Mouse (Mus musculus): ENCODE results near the gene Ckm. TPM values are rescaled to one million over a fixed set of nuclear protein-coding genes. Genes with fewer than 3 reads are reported as not detected.

Gene Ckm
- total RNA-seq (2015; ENCODE audit: low replicate concordance), result not detected in 2 replicates
- total RNA-seq (2017; ENCODE audit: low replicate concordance), result not detected in 2 replicates

- ATAC-seq (replicated peaks; ENCODE audit: low FRiP score, poor library complexity, severe bottlenecking), result no peak
Measured at GRCm38 (mm10) chr7:19404476-19404875, at the start of gene Ckm. Gene Ckm, plus strand, starts transcription at chr7:19404776.

- ATAC-seq (replicated peaks; ENCODE audit: low FRiP score, poor library complexity, severe bottlenecking), result no peak
Measured at GRCm38 (mm10) chr7:19354991-19355390, 49.6 kb upstream of the Ckm start.

- ATAC-seq (replicated peaks; ENCODE audit: low FRiP score, poor library complexity, severe bottlenecking), result no peak
Measured at GRCm38 (mm10) chr7:19356311-19356710, 48.3 kb upstream of the Ckm start.

DNA sequence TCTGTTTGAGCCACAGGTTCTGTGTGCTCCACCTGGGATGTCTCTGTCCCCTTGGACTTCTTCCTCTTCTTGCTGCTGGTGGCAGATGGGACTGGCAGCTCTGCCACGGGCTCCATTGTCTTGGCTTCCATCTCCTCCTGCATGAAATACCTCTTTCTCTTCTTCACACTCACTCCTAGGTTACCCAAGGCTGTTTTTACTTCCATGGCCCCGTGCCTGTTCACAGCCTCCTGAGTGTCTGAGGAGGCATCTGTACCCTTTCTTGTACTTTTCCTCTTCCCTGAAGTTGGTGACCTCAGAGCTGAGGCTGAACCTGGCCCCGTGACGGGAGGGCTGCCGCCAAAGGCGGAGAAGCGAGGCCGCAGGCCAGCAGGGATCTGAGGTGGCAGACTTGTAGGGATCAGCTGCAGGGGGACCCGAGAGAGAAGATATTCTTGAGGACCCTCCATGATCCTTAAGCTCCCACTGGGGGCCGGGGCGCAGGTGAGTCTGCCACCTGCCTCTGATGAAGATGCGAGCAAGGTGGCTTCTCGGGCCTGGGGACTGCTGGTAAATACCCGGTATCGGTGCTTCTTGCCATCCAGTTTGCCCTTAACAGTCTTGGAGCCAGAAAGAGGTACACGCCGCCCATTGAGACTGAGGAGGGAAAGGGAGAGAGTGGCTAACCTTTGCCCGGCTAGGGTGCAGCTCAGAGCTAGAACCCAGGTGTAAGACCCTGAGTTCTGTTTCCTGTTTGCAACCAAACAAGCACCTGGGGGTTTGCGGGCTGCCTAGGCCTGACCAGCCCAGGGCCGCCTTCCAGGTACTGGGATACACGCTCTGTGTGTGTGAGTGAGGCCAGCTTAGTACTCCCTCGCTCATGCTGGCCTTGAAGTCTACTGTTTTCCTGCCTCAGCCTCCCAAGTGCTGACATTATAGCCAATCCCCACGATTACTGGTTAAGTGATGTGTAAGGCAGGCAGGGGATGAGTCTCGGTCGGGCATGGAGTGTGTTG, 46.9 kb upstream of the Ckm start:
- ATAC-seq (replicated peaks; ENCODE audit: low FRiP score, poor library complexity, severe bottlenecking), result no peak

GRCm38 (mm10) chr7:19358634-19359033, 45.9 kb upstream of the Ckm start:
- ATAC-seq (replicated peaks; ENCODE audit: low FRiP score, poor library complexity, severe bottlenecking), result no peak

GRCm38 (mm10) chr7:19359299-19359891, 45.2 kb upstream of the Ckm start, which contains the start of the genes Cd3eap and Ppp1r13l:
Gene Cd3eap, minus strand, starts transcription at chr7:19359483.
Gene Ppp1r13l, plus strand, starts transcription at chr7:19359749.
- peak; percentile 72 for ATAC-seq (replicated peaks; ENCODE audit: low FRiP score, poor library complexity, severe bottlenecking)

- ATAC-seq (replicated peaks; ENCODE audit: low FRiP score, poor library complexity, severe bottlenecking), result peak; percentile 65
Measured at GRCm38 (mm10) chr7:19359892-19360641, 44.5 kb upstream of the Ckm start.

- peak; percentile 80 for ATAC-seq (replicated peaks; ENCODE audit: low FRiP score, poor library complexity, severe bottlenecking)
Measured at GRCm38 (mm10) chr7:19360944-19361343, 43.6 kb upstream of the Ckm start.

DNA sequence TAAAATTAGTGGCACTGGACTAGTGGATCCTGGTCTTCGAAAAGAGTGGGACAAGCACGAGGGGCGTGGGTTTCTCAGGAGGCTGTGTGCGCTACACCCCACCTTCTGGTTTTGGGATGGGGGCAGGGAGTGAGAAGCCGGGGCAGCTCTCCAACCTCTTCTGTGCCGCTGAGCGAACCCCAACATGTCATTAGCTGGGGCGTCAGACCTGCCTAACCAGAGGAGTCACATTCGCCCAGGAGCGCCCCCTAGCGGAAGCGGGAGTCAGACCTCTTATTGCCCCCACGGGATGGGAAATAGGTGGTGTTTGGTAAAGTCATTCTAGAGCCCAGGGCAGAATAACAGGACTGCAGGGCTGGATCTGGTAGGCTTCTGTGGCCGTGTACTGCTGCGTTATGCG, 42.9 kb upstream of the Ckm start:
- ATAC-seq (replicated peaks; ENCODE audit: low FRiP score, poor library complexity, severe bottlenecking), result peak; percentile 36

DNA sequence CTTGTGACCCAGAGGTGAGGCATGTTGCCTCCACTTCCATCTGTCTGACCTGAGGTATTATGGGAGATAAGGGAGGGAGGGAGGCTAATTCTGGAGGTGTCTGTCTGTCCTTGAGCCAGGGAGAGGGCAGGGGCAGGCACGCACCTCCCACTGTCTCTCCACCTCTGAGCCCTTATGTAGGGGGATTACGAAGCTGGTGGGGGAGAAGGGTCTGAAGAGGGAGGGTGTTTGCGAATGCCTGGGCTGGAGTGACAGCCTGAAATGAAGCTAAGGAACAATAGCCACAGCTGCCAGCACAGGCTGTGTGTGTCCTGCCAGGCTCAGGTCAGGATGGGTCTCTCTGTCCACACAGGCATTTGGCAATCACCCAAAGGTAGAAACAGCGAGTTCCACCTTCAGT, 42.3 kb upstream of the Ckm start:
- ATAC-seq (replicated peaks; ENCODE audit: low FRiP score, poor library complexity, severe bottlenecking), result no peak

DNA sequence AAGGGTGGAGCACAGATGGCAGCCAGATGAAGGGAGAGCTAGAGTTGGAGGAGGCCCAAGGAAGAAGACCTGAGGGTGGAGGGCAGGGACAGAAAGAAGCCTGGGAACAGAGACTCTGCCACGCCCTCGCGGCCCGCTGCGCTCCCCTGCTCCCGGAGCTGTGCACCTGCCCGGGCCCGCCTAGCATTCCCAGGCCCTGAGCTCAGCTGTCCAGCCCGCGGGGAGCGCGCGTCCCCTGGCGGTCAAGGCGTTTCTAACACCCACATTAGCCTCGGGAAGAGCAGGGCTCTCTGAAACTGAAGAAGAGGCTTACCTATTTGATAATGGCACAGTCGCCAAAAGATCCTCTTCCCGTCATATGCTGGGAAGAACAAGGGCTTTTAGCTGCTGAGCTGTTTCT, 40.7 kb upstream of the Ckm start:
- ATAC-seq (replicated peaks; ENCODE audit: low FRiP score, poor library complexity, severe bottlenecking), result no peak

GRCm38 (mm10) chr7:19365376-19365775, 39.2 kb upstream of the Ckm start:
- no peak for ATAC-seq (replicated peaks; ENCODE audit: low FRiP score, poor library complexity, severe bottlenecking)

- ATAC-seq (replicated peaks; ENCODE audit: low FRiP score, poor library complexity, severe bottlenecking), result no peak
Measured at GRCm38 (mm10) chr7:19368380-19368779, 36.2 kb upstream of the Ckm start.

DNA sequence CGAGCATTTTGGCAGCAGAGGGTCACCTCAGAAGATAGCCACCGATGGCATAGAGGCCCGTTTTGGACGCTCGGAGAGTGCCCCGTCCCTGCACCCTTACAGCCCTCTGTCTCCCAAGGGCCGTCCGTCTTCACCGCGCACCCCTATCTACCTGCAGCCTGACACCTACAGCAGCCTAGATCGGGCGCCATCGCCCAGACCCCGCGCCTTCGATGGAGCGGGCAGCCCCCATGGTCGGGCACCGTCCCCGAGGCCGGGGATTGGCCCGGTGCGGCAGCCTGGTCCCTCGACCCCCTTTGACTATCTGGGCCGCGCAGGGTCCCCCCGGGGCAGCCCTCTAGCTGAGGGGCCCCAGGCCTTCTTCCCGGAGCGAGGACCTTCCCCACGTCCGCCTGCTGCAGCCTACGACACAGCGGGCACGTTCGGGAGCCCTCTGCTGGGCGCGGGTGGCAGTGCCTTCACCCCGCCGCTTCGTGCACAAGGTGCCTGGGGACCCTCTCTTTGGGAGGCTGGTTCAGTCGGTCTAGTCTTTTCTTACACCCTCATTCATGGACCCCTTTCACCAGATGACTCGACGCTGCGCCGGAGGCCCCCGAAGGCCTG, 34.7 kb upstream of the Ckm start:
- ATAC-seq (replicated peaks; ENCODE audit: low FRiP score, poor library complexity, severe bottlenecking), result peak; percentile 66; the same call in 1 of the 2 replicates

DNA sequence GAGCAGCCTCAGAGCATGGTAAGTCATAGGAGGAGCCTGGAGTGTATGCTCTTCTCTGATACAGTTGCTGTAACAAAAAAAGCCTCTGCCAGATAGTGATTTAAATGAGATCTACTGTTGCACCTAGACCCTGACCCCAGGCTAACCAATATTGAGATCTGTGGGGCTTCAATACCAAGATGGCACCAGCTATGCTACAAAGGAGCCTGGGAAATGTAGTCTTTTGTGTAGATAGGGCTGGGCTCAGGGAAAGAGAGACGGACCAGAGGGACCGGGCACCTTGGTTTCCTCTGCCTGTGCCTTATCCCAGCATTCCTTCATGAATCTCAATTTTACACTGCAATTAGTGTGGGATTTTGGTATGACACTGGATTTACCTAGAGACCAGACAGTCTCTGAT, 31.2 kb upstream of the Ckm start:
- no peak for ATAC-seq (replicated peaks; ENCODE audit: low FRiP score, poor library complexity, severe bottlenecking)

DNA sequence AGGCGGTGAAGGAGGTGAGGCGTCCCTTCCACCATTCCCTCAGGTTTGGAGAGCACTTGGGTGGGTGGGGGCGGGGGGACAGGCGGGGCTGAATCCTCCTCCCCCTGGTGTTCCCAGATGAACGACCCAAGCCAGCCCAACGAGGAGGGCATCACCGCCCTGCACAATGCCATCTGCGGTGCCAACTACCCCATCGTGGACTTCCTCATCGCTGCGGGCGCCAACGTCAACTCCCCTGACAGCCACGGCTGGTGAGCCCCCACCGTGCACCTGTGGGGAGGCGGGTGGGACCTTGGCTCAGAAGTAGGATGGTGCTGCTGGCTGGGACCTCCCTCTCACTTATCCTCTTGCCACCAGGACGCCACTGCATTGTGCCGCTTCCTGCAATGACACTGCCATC, 29.2 kb upstream of the Ckm start:
- no peak for ATAC-seq (replicated peaks; ENCODE audit: low FRiP score, poor library complexity, severe bottlenecking)

DNA sequence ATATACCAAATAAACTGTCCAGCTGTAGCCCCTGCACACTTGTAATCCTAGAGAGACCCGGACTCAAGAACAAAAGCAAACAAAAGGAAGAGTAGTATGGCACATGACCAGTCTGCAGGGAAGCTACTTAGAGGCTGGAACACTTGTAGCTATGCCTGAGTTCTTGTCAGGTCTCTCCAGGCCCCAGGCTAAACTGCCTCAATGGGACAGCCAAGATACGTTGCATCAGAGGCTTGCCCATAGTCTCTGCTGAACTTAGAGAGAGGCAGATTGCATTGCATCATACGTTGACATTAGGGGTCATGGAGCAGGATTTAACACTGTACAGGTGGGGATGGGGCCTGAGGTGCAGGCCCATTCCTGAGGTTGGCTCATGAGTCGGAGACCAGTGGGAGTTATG, 28.6 kb upstream of the Ckm start:
- no peak for ATAC-seq (replicated peaks; ENCODE audit: low FRiP score, poor library complexity, severe bottlenecking)

DNA sequence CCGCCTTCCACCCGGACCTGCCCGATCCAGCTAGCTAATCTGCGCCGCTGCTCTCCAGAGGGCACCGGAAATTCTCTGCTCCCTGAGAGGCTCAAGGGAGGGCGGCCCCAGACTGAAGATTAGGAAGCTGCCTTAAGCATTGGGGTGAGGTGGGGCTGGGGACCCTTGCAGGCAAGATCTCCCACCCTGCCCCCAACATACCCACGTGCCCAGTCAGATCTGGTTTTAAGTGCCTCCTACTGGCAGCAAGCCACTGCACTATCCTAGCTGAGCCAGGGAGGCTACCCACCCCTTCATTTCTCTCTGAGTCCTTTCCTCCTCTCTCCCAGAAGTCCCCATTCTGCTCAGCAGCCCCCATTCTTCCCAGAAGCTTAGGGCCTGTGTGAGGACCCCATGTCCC, 26.5 kb upstream of the Ckm start:
- no peak for ATAC-seq (replicated peaks; ENCODE audit: low FRiP score, poor library complexity, severe bottlenecking)

- peak; percentile 99 for ATAC-seq (replicated peaks; ENCODE audit: low FRiP score, poor library complexity, severe bottlenecking)
Measured at GRCm38 (mm10) chr7:19381377-19382165, 23.0 kb upstream of the Ckm start, which contains the start of gene Ercc2. Gene Ercc2, plus strand, starts transcription at chr7:19382010.
